ENCODE assay signal across 9 mouse cellular contexts in genomic region chr17:28328946-28329345, GRCm38 (mm10). TPM values are rescaled to one million over a fixed set of nuclear protein-coding genes. Genes with fewer than 3 reads are reported as not detected.
DNase-seq lines count a peak whose midpoint lies in the region; ATAC-seq and TF ChIP-seq lines count a peak whose summit lies in the region.
"Had no signal": no experiment of that assay in that cellular context is flagged by ENCODE, and none has a peak within 500 bp of the region (broad histone marks: within the 10 kb centered on the region; RNA-seq: fewer than 3 reads in every experiment).

No protein-coding gene starts in this region.

- peak overlapping the region; percentile 89 for H3K4me3 ChIP-seq in heart, adult 2 months
- H3K4me3 ChIP-seq in G1E (ENCODE audit: low read depth, low read length), result peak overlapping the region; percentile 98
- H3K4me3 ChIP-seq in heart, embryonic 16.5 days (ENCODE audit: low read length), result peak overlapping the region; percentile 79
- peak overlapping the region; percentile 82 for H3K4me3 ChIP-seq in liver, embryonic 12.5 days
- H3K4me3 ChIP-seq in stomach, embryonic 14.5 days (ENCODE audit: low read depth, low read length), result peak overlapping the region; percentile 93

- DNase-seq in heart, adult 2 months, result no peak
- DNase-seq in heart, postnatal 4 days, result no peak
- DNase-seq in G1E (ENCODE audit: low spot score), result no peak
- DNase-seq in urinary bladder, postnatal 25 days (ENCODE audit: low spot score), result no peak
- DNase-seq in embryo, embryonic 9.5 days (ENCODE audit: extremely low spot score), result no peak

- no peak for TF ChIP-seq CTCF in heart, adult 2 months (IDR thresholded peaks at IDR 0.05)
- TF ChIP-seq CTCF in G1E (IDR thresholded peaks at IDR 0.05; ENCODE audit: low read depth, low read length), result no peak

- peak overlapping the region; percentile 82 for H3K4me2 ChIP-seq in heart, embryonic 16.5 days (ENCODE audit: low read depth, low read length)
- peak overlapping the region; percentile 85 for H3K4me2 ChIP-seq in liver, embryonic 12.5 days
- H3K4me2 ChIP-seq in stomach, embryonic 14.5 days (replicated peaks; ENCODE audit: low read depth, low read length), result peak overlapping the region; percentile 97

- H3K27me3 ChIP-seq in heart, adult 2 months (ENCODE audit: control insufficient read depth, insufficient read depth, low read length), result no peaks in the 10 kb centered on the region
- H3K27me3 ChIP-seq in G1E (ENCODE audit: insufficient read depth, low read length), result peaks cover 8% of the 10 kb centered on the region; the same call in 1 of the 2 replicates
- no peaks in the 10 kb centered on the region for H3K27me3 ChIP-seq in heart, embryonic 16.5 days (ENCODE audit: control insufficient read depth, insufficient read depth, low read length)
- peaks cover 11% of the 10 kb centered on the region for H3K27me3 ChIP-seq in liver, embryonic 12.5 days (replicated peaks)
- H3K27me3 ChIP-seq in stomach, embryonic 14.5 days (ENCODE audit: control insufficient read depth, insufficient read depth, low read length), result no peaks in the 10 kb centered on the region
- H3K27me3 ChIP-seq: Patski had no signal

- H3K9me3 ChIP-seq in G1E (replicated peaks), result peaks cover 5% of the 10 kb centered on the region
- H3K9me3 ChIP-seq in heart, embryonic 16.5 days (replicated peaks; ENCODE audit: control insufficient read depth, low read length), result peaks cover 3% of the 10 kb centered on the region; the same call in 1 of the 2 replicates
- peaks cover 8% of the 10 kb centered on the region; the same call in 1 of the 2 replicates for H3K9me3 ChIP-seq in liver, embryonic 12.5 days (replicated peaks)
- H3K9me3 ChIP-seq in stomach, embryonic 14.5 days (ENCODE audit: control insufficient read depth, low read depth, low read length), result no peaks in the 10 kb centered on the region

- peaks cover 4% of the 10 kb centered on the region; the same call in 1 of the 2 replicates for H3K36me3 ChIP-seq in heart, adult 2 months (ENCODE audit: control insufficient read depth, insufficient read depth, low read length)
- H3K36me3 ChIP-seq in G1E (replicated peaks), result peaks cover 92% of the 10 kb centered on the region
- peaks cover 29% of the 10 kb centered on the region for H3K36me3 ChIP-seq in heart, embryonic 16.5 days (ENCODE audit: control insufficient read depth, insufficient read depth)
- peaks cover 70% of the 10 kb centered on the region for H3K36me3 ChIP-seq in liver, embryonic 12.5 days
- H3K36me3 ChIP-seq in stomach, embryonic 14.5 days (ENCODE audit: control insufficient read depth, insufficient read depth, low read length), result peaks cover 38% of the 10 kb centered on the region

- peak overlapping the region; percentile 81 for H3K27ac ChIP-seq in heart, adult 2 months
- peak overlapping the region; percentile 93 for H3K27ac ChIP-seq in heart, embryonic 16.5 days (ENCODE audit: low read length)
- peak overlapping the region; percentile 96 for H3K27ac ChIP-seq in liver, embryonic 12.5 days
- H3K27ac ChIP-seq in stomach, embryonic 14.5 days (ENCODE audit: low read length), result peak overlapping the region; percentile 97

- 2% methylated on average over 25 of the region's 25 CpGs for WGBS in heart, adult 2 months
- 1% methylated on average over 25 of the region's 25 CpGs for WGBS in heart, embryonic 16.5 days
- 0% methylated on average over 25 of the region's 25 CpGs for WGBS in liver, embryonic 12.5 days (ENCODE audit: insufficient replicate concordance)
- WGBS in stomach, embryonic 14.5 days, result under 1% methylated on average over 25 of the region's 25 CpGs

- TF ChIP-seq EP300 in heart, adult 2 months (IDR thresholded peaks at IDR 0.05; ENCODE audit: insufficient read depth, low read depth, low read length), result no peak

- H3K4me1 ChIP-seq in heart, adult 2 months (ENCODE audit: control insufficient read depth, insufficient read depth, low read length), result peaks cover 2% of the 10 kb centered on the region
- peaks cover 52% of the 10 kb centered on the region for H3K4me1 ChIP-seq in G1E (ENCODE audit: insufficient read depth, low read depth, low read length)
- H3K4me1 ChIP-seq in heart, embryonic 16.5 days (ENCODE audit: control insufficient read depth, insufficient read depth, low read length), result peaks cover 20% of the 10 kb centered on the region
- H3K4me1 ChIP-seq in liver, embryonic 12.5 days, result peaks cover 52% of the 10 kb centered on the region
- peaks cover 31% of the 10 kb centered on the region for H3K4me1 ChIP-seq in stomach, embryonic 14.5 days (ENCODE audit: control insufficient read depth, insufficient read depth, low read length)

- intact Hi-C loops in heart, adult 2 months (cut with DNase I), result loop anchor here (1.0 to 5.0 kb wide), 4 partner anchors 16 to 198 kb away; partner anchors contain the start of genes Fance and Tead3

- no peak for TF ChIP-seq POLR2A in heart, adult 2 months (IDR thresholded peaks at IDR 0.05; ENCODE audit: insufficient read depth, low read depth, low read length)

- no peak for ATAC-seq in G1E (ENCODE audit: extremely low read depth, insufficient number of reproducible peaks, low FRiP score, poor library complexity, severe bottlenecking)
- ATAC-seq in heart, embryonic 16.5 days (replicated peaks; ENCODE audit: extremely low read depth, insufficient read depth, low FRiP score), result peak; percentile 2; the same call in 1 of the 2 replicates
- ATAC-seq in liver, embryonic 12.5 days, result peak; percentile 18; the same call in 1 of the 2 replicates
- no peak; the same call in 1 of the 2 replicates for ATAC-seq in stomach, embryonic 14.5 days (ENCODE audit: insufficient number of reproducible peaks, insufficient read depth, low FRiP score, low read depth)

- H3K79me2 ChIP-seq in heart, adult 2 months (replicated peaks; ENCODE audit: control insufficient read depth, insufficient read depth, low read length), result no peaks in the 10 kb centered on the region

- H3K9ac ChIP-seq in heart, adult 2 months (ENCODE audit: low read depth, low read length), result peak overlapping the region; percentile 70
- peak overlapping the region; percentile 93 for H3K9ac ChIP-seq in heart, embryonic 16.5 days (ENCODE audit: low read length)
- peak overlapping the region; percentile 97 for H3K9ac ChIP-seq in liver, embryonic 12.5 days
- H3K9ac ChIP-seq in stomach, embryonic 14.5 days (replicated peaks; ENCODE audit: low read depth, low read length), result peak overlapping the region; percentile 99

RNA-seq across cellular contexts. Expression of gene Rpl10a, which starts 0.7 kb away (rescaled TPM):
- 100 to 1,000 TPM; 360 to 417 TPM for total RNA-seq in heart, adult 2 months (2021)
- 634 and 1,197 TPM in 2 replicates for polyA plus RNA-seq in heart, adult 2 months (2012; rRNA removed)
- total RNA-seq in heart, postnatal 4 days (2021), result 100 to 1,000 TPM; 663 to 665 TPM
- total RNA-seq in G1E (2014; fragmentation: Nextera tagmentation) (2,842 and 3,361 TPM in 2 replicates), G1E (2017) (987 and 1,219 TPM in 2 replicates)
- 7,805 and 8,433 TPM in 2 replicates for polyA plus RNA-seq in G1E (2012)
- 279 and 343 TPM in 2 replicates for polyA plus RNA-seq in heart, embryonic 16.5 days (2015; fragmentation: Nextera tagmentation; extraction: Ambion mirVana)
- 472 and 487 TPM in 2 replicates for polyA plus RNA-seq in liver, embryonic 12.5 days (2016; fragmentation: Nextera tagmentation; extraction: Ambion mirVana)
- polyA plus RNA-seq in stomach, embryonic 14.5 days (2014; fragmentation: Nextera tagmentation; extraction: Ambion mirVana), result 797 and 911 TPM in 2 replicates

RNA-seq across cellular contexts. Expression of gene Fance, which starts 15.6 kb away (rescaled TPM):
- total RNA-seq in heart, adult 2 months (2021), result 10 to 100 TPM; 11.2 to 12.0 TPM
- 7.4 and 11.8 TPM in 2 replicates for polyA plus RNA-seq in heart, adult 2 months (2012; rRNA removed)
- 10 to 100 TPM; 18.7 to 19.4 TPM for total RNA-seq in heart, postnatal 4 days (2021)
- 33.9 and 34.5 TPM in 2 replicates for total RNA-seq in G1E (2014; fragmentation: Nextera tagmentation)
- total RNA-seq in G1E (2017), result 50.1 and 50.7 TPM in 2 replicates
- polyA plus RNA-seq in G1E (2012), result 79.0 and 80.0 TPM in 2 replicates
- polyA plus RNA-seq in heart, embryonic 16.5 days (2015; fragmentation: Nextera tagmentation; extraction: Ambion mirVana), result 17.6 and 21.1 TPM in 2 replicates
- polyA plus RNA-seq in liver, embryonic 12.5 days (2016; fragmentation: Nextera tagmentation; extraction: Ambion mirVana), result 18.8 and 22.1 TPM in 2 replicates
- 26.5 and 29.9 TPM in 2 replicates for polyA plus RNA-seq in stomach, embryonic 14.5 days (2014; fragmentation: Nextera tagmentation; extraction: Ambion mirVana)

RNA-seq across cellular contexts. Expression of gene Tead3, which starts 21.7 kb away (rescaled TPM):
- total RNA-seq in heart, adult 2 months (2021), result 10 to 100 TPM; 12.7 to 13.7 TPM
- 20.2 and 21.2 TPM in 2 replicates for polyA plus RNA-seq in heart, adult 2 months (2012; rRNA removed)
- total RNA-seq in heart, postnatal 4 days (2021), result 10 to 100 TPM; 26.3 to 30.2 TPM
- total RNA-seq in G1E (2014; fragmentation: Nextera tagmentation) (0.90 TPM in 1 of 2 replicates, not detected in the other), G1E (2017) (0.06 and 0.22 TPM in 2 replicates)
- 0.41 and 0.47 TPM in 2 replicates for polyA plus RNA-seq in G1E (2012)
- 6.2 and 6.4 TPM in 2 replicates for polyA plus RNA-seq in heart, embryonic 16.5 days (2015; fragmentation: Nextera tagmentation; extraction: Ambion mirVana)
- 1.9 and 2.0 TPM in 2 replicates for polyA plus RNA-seq in liver, embryonic 12.5 days (2016; fragmentation: Nextera tagmentation; extraction: Ambion mirVana)
- polyA plus RNA-seq in stomach, embryonic 14.5 days (2014; fragmentation: Nextera tagmentation; extraction: Ambion mirVana), result 15.7 and 16.0 TPM in 2 replicates

RNA-seq across cellular contexts. Expression of gene Tulp1, which starts 36.1 kb away (rescaled TPM):
- not detected for total RNA-seq in heart, adult 2 months (2021)
- 0.38 TPM in 1 of 2 replicates, not detected in the other for polyA plus RNA-seq in heart, adult 2 months (2012; rRNA removed)
- total RNA-seq in heart, postnatal 4 days (2021), result 1 to 10 TPM; 1.0 to 1.5 TPM
- total RNA-seq in G1E (2014; fragmentation: Nextera tagmentation) (not detected in 2 replicates), G1E (2017) (0.16 TPM in 1 of 2 replicates, not detected in the other)
- 0.10 TPM in 1 of 2 replicates, not detected in the other for polyA plus RNA-seq in G1E (2012)
- 2.1 and 3.1 TPM in 2 replicates for polyA plus RNA-seq in heart, embryonic 16.5 days (2015; fragmentation: Nextera tagmentation; extraction: Ambion mirVana)
- polyA plus RNA-seq in liver, embryonic 12.5 days (2016; fragmentation: Nextera tagmentation; extraction: Ambion mirVana), result 1.4 and 1.6 TPM in 2 replicates
- 5.2 and 6.6 TPM in 2 replicates for polyA plus RNA-seq in stomach, embryonic 14.5 days (2014; fragmentation: Nextera tagmentation; extraction: Ambion mirVana)
- polyA plus RNA-seq: Patski had no signal

Comparison
In these comparisons a context has a peak if more than half of its experiments do, and no peak if none do; other contexts are left out.
1. ATAC-seq: peak in heart, embryonic 16.5 days (single experiment) and liver, embryonic 12.5 days (single experiment); none in G1E (single experiment) and stomach, embryonic 14.5 days (single experiment).
2. Peak in every context shown above with its lines, with median percentiles within 50 percentile points of each other: H3K27ac ChIP-seq, H3K4me3 ChIP-seq, H3K9ac ChIP-seq and H3K4me2 ChIP-seq.